Mouse (Mus musculus) midbrain, embryonic 14.5 days (tissue): ENCODE data around the gene Ift122. TPM values are rescaled to one million over a fixed set of nuclear protein-coding genes. Genes with fewer than 3 reads are reported as not detected.
"Not testable (repeated sequence)": the region's sequence is repeated elsewhere in the genome, so short reads cannot be mapped to it uniquely, and the experiment has no call there.

Source experiments
- ATAC-seq: fragments of 200-750 bp; cut with Nextera tagmentation; 2 replicates; pipeline ENCODE4 v1.8.0; 2017; ENCODE audit warnings: moderate number of reproducible peaks, moderate library complexity; ENCODE audit not compliant: low FRiP score, low TSS enrichment
- DNase-seq: peaks from one replicate; pipeline ENCODE4 v3.0.0-alpha.2; 2015
- H3K27ac ChIP-seq: fragments of 300-500 bp; sonication (generic); replicated peaks from 2 replicates; pipeline ENCODE4 v1.5.1; 2014; ENCODE audit warnings: mild to moderate bottlenecking, low read depth, low read length, moderate library complexity
- H3K27me3 ChIP-seq: fragments of 300-500 bp; sonication (generic); 2 replicates; pipeline ENCODE4 v1.6.1; 2014; ENCODE audit warnings: low read length, control low read depth, mixed read lengths; ENCODE audit not compliant: control insufficient read depth, insufficient read depth
- H3K36me3 ChIP-seq: fragments of 300-500 bp; sonication (generic); 2 replicates; pipeline ENCODE4 v1.6.1; 2014; ENCODE audit warnings: low read length, control low read depth; ENCODE audit not compliant: control insufficient read depth, insufficient read depth
- H3K4me1 ChIP-seq: fragments of 300-500 bp; sonication (generic); 2 replicates; pipeline ENCODE4 v1.6.1; 2014; ENCODE audit warnings: mild to moderate bottlenecking, antibody characterized with exemption, low read length, control low read depth; ENCODE audit not compliant: control insufficient read depth, insufficient read depth
- H3K4me2 ChIP-seq: fragments of 300-500 bp; sonication (generic); 2 replicates; pipeline ENCODE4 v1.6.1; 2014; ENCODE audit warnings: mild to moderate bottlenecking, low read length, moderate library complexity
- H3K4me3 ChIP-seq: fragments of 300-500 bp; sonication (generic); replicated peaks from 2 replicates; pipeline ENCODE4 v1.5.1; 2014; ENCODE audit warnings: low read depth, low read length
- H3K9ac ChIP-seq: fragments of 300-500 bp; sonication (generic); replicated peaks from 2 replicates; pipeline ENCODE4 v1.6.1; 2014; ENCODE audit warnings: mild to moderate bottlenecking, low read length, moderate library complexity
- H3K9me3 ChIP-seq: fragments of 300-500 bp; sonication (generic); 2 replicates; pipeline ENCODE4 v1.6.1; 2016; ENCODE audit warnings: low read length, control low read depth, mixed read lengths; ENCODE audit not compliant: control insufficient read depth
- WGBS: fragments of 180-500 bp; shearing (Covaris S2); extraction: QIAGEN DNeasy Blood & Tissue Kit; methylation state at CpG from one replicate; pipeline ENCODE4 v1.1.7; 2014; 5-methylcytosine and 5-hydroxymethylcytosine counted together
- polyA plus RNA-seq: library from polyadenylated mRNA; unstranded; fragments of >200 nt; fragmentation: Nextera tagmentation; extraction: Ambion mirVana; gene quantifications from 2 replicates; pipeline ENCODE4 v1.2.1, GENCODE M21; 2014

Gene Ift122
- polyA plus RNA-seq, 1 experiment from 2014 or later = 28.1 TPM

GRCm38 (mm10) chr6:115814104-115814503 is 39.2 kb upstream of the Ift122 start:
- 29% methylated on average over 4 of the region's 4 CpGs for WGBS
- Histone ChIP-seq H3K9me3 (no peaks in the 10 kb centered on the region), H3K36me3 (no peaks in the 10 kb centered on the region), H3K27ac (no peak overlapping the region), H3K4me2 (no peak overlapping the region), H3K4me3 (no peak overlapping the region), H3K4me1 (no peaks in the 10 kb centered on the region), H3K9ac (no peak overlapping the region), H3K27me3 (no peaks in the 10 kb centered on the region)
- ATAC-seq (no peak), DNase-seq (peak; percentile 65)

DNA sequence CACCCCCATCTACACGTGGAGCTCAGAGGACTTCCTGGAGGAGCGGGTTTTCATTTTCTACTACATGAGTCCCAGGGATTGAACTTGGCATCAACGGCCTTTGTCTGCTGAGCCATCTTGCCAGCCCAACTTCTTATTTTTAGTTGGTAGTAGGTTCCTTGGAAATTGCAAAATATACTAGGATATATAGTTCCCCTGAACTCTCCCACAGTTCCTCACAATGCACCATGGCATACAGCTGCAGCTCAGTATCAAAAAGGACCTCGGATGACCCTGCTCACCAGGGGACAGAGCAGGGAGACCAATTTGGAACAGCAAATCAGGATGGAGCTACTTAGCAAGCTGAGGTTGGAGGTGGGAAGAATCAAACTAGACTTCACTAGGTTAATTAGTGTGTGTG is 38.2 kb upstream of the Ift122 start:
- Histone ChIP-seq H3K4me2 (no peak overlapping the region), H3K27ac (no peak overlapping the region), H3K27me3 (no peaks in the 10 kb centered on the region), H3K4me1 (no peaks in the 10 kb centered on the region), H3K36me3 (no peaks in the 10 kb centered on the region), H3K9me3 (no peaks in the 10 kb centered on the region), H3K4me3 (no peak overlapping the region), H3K9ac (no peak overlapping the region)
- 79% methylated on average over 4 of the region's 4 CpGs for WGBS
- DNase-seq (no peak), ATAC-seq (no peak)

DNA sequence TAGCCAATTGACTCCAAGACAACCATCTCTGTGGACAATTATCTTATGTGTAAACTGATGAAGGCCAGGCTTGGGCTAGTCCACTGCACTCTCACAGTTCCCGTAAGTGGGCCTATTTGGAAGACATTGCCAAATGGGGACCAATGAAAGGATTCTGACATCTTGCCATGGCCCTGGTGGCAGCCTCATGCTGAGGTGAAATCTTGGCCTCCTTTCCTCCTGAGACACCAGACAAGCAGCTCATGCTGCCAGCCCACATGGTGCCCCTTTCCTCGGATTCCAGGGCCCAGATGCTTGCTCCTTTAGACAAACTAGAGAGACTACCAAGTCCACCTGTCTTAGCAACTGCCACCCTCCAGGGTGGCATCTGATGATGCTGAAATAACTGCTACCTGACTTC is 35.1 kb upstream of the Ift122 start:
- H3K9me3 ChIP-seq = no peaks in the 10 kb centered on the region
- no peaks in the 10 kb centered on the region for H3K4me1 ChIP-seq
- no peak for DNase-seq
- H3K4me3 ChIP-seq = no peak overlapping the region
- 72% methylated on average over 2 of the region's 2 CpGs for WGBS
- H3K4me2 ChIP-seq = no peak overlapping the region
- H3K27ac ChIP-seq = no peak overlapping the region
- H3K36me3 ChIP-seq = no peaks in the 10 kb centered on the region
- no peak for ATAC-seq
- no peaks in the 10 kb centered on the region for H3K27me3 ChIP-seq
- no peak overlapping the region for H3K9ac ChIP-seq

DNA sequence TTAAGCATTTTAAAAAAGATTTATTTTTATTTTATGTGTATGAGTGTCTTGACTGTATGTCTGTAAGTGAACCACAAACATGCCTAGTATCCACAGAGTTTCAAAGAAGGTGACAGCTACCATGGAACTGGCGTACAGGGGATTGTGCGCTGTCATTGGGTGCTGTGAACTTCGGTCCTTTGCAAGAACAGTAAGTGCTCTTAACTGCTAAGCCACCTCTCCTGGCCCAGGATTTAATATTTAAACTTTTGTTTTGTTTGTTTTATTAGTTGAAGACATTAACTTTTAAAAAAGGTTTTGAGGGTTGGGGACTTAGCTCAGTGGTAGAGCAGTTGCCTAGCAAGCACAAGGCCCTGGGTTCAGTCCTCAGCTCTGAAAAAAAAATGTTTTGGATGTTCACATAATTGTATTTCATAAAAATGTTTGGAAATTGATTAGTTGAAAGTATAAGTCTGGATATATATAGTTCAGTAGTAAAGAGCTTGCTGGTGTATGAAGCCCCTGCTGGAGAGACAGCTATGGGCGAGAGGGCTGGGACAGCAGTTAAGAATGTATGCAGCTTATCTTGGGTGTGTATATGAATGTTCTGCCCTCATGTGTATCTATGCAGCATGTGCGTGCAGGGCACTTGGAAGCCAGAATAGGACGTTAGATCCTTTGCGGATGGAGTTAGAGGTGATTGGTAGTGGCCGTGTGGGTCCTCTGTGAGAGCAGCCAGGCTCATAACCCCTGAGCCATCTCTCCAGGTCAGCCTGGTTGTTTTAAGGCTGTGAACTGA is 31.9 kb upstream of the Ift122 start:
- Histone ChIP-seq H3K27ac (no peak overlapping the region), H3K4me1 (no peaks in the 10 kb centered on the region), H3K4me2 (no peak overlapping the region), H3K4me3 (no peak overlapping the region), H3K27me3 (no peaks in the 10 kb centered on the region), H3K36me3 (no peaks in the 10 kb centered on the region), H3K9me3 (no peaks in the 10 kb centered on the region), H3K9ac (no peak overlapping the region)
- no peak for ATAC-seq
- WGBS = 88% methylated on average over 8 of the region's 8 CpGs
- no peak for DNase-seq

GRCm38 (mm10) chr6:115823850-115824464 is 29.3 kb upstream of the Ift122 start:
- peak; percentile 48; the same call in 1 of the 2 replicates for ATAC-seq

DNA sequence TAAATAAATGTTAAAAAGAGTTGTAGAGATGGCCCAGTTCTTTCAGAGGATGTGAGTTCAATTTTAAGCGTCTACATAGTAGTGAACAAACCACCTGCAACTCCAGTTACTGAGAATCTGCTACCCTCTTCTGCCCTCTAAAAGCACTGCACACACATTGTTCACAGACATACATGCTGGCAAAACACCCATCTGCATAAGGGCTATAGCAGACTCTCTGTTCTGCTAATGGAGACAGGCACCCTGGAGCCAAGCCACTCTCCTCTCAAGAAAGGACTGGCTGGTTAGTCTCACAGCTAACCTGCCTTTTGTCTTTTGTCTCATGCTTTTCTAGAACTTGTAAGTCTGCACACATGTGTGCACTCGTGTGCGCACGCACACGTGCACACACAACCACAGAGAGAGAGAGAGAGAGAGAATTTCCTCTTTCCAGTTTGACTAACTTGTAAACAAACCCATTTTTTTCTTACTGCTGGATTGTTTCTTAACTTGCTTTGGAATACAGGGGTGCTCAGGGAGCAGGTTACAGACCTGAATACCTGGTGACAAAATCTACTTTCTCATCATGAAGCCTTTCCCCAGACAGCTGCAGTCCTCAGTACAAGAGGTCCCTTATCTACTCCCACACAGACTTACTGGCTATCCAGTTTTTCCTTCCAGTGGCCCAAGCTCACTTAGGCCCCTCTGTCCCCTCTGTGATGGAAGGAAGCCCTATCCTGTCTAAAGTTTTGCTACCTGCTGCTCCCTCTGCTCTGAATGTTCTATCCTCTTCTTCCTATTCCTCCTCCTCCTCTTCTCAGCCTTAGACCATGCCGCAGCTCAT is 22.3 kb upstream of the Ift122 start:
- WGBS = 88% methylated on average over 6 of the region's 6 CpGs
- Histone ChIP-seq H3K27ac (no peak overlapping the region), H3K4me2 (no peak overlapping the region), H3K27me3 (no peaks in the 10 kb centered on the region), H3K9ac (no peak overlapping the region), H3K4me3 (no peak overlapping the region), H3K9me3 (no peaks in the 10 kb centered on the region), H3K36me3 (no peaks in the 10 kb centered on the region), H3K4me1 (no peaks in the 10 kb centered on the region)
- ATAC-seq = no peak
- no peak for DNase-seq

More at GRCm38 (mm10) chr6:115823850-115824464, 29.3 kb upstream of the Ift122 start:
- H3K27me3 ChIP-seq, H3K9ac ChIP-seq, H3K4me3 ChIP-seq, H3K27ac ChIP-seq, H3K4me1 ChIP-seq, H3K36me3 ChIP-seq, H3K9me3 ChIP-seq: not testable (repeated sequence)
- 5% methylated on average over 4 of the region's 11 CpGs for WGBS
- H3K4me2 ChIP-seq = peak overlapping the region; percentile 32
- peak; percentile 75 for DNase-seq

DNA sequence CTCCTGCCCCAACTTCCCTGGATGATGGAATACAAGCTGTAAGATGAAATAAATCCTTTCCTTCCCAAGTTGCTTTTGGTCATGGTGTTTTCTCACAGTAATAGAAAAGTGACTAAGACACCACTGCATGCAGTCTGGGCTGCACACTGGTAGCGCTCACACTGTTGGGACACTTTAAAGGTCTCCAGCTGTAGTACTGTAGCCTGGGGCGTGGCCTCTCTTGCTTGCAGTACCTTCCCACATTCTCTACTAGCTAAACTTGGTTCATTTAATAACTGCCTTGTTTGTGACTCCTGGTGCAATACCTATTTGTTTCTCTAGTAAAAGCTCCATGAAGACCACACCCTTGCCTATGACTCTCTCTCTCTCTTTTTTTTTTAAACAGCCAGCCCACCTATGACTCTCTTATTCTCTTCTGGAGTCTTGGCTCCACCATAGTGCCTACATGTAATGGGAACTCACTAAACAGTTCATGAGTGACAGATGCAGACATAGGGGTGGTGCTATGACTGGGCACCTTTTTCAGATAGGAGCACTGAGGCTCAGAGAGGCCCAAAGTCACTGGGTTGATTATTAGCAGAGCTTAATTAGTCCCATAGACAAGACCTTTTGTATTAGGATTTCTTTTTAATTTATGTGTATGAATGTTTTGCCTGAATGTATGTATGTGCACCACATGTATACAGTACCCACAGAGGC is 21.0 kb upstream of the Ift122 start:
- Histone ChIP-seq H3K9me3 (no peaks in the 10 kb centered on the region), H3K27me3 (no peaks in the 10 kb centered on the region), H3K4me1 (peaks cover 3% of the 10 kb centered on the region; the same call in 1 of the 2 replicates), H3K4me3 (no peak overlapping the region), H3K27ac (no peak overlapping the region), H3K4me2 (no peak overlapping the region), H3K36me3 (no peaks in the 10 kb centered on the region), H3K9ac (no peak overlapping the region)
- ATAC-seq (no peak), DNase-seq (no peak)
- WGBS = 90% methylated on average over 2 of the region's 2 CpGs

DNA sequence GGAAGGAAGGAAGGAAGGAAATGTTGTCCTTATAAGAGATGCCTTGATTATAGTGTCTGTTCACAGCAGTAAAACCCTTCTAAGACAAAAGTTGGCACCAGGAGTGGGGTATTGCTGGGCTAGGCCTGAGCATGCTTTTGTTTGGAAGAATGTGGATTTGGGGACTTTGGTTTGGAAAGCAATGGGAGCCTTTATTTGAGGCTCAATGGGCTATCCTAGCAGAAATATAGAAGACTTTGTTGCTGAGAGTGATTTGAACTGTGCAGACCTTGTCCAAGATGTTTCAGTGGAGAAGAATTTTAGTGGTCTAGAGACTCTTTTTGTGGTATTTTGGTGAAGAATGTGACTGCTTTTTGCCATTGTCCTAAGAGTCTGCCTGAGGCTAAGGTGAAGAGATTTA is 19.4 kb upstream of the Ift122 start:
- Histone ChIP-seq H3K4me1 (peaks cover 7% of the 10 kb centered on the region; the same call in 1 of the 2 replicates), H3K4me2 (no peak overlapping the region), H3K9ac (no peak overlapping the region), H3K27me3 (no peaks in the 10 kb centered on the region), H3K4me3 (no peak overlapping the region), H3K27ac (no peak overlapping the region), H3K9me3 (no peaks in the 10 kb centered on the region), H3K36me3 (no peaks in the 10 kb centered on the region)
- ATAC-seq = no peak
- no peak for DNase-seq
